Mouse (Mus musculus) kidney, adult 18-20 months (tissue): ENCODE data around the gene Klhl5.

Experiments
- DNase-seq: peaks from one replicate; pipeline ENCODE4 v3.0.0; 2021

Klhl5 gene

DNA sequence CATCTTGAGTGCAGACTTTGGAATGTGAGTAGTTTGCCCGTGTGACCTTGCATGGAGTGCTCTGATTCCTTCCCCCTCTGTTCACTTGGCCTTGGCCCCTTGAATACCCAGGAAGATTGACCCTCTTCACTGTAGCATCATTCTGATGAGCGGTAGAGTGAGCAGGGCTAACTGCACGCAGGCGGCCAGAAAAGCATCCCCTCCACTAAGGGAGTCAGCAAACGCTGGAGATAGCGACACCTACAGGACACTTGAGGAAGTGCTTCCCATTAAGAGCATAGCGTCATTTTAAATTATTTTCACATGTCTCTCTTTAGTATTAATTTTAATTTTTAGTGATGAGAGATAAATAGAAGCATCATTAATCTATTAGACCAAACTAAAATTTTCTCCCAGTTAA lies 106.0 kb downstream of the Klhl5 start:
- DNase-seq = peak; percentile 50
